In genomic region chr19:43478891-43479290, GRCm38 (mm10) we compare ENCODE assay signal across 9 mouse cellular contexts. TPM values are rescaled to one million over a fixed set of nuclear protein-coding genes. Genes with fewer than 3 reads are reported as not detected.
DNase-seq lines count a peak whose midpoint lies in the region; ATAC-seq lines count a peak whose summit lies in the region.
"Had no signal": no experiment of that assay in that cellular context is flagged by ENCODE, and none has a peak within 500 bp of the region (broad histone marks: within the 10 kb centered on the region; RNA-seq: fewer than 3 reads in every experiment).

No protein-coding gene starts in this region.

- no peak for ATAC-seq in hindbrain, embryonic 14.5 days (ENCODE audit: low FRiP score)
- no peak for ATAC-seq in hindbrain, embryonic 13.5 days (ENCODE audit: low FRiP score)
- no peak for ATAC-seq in neural tube, embryonic 11.5 days (ENCODE audit: insufficient read depth, low FRiP score, low TSS enrichment)

- H3K9ac ChIP-seq in hindbrain, embryonic 14.5 days, result no peak overlapping the region
- H3K9ac ChIP-seq in hindbrain, embryonic 13.5 days, result no peak overlapping the region
- H3K9ac ChIP-seq in neural tube, embryonic 11.5 days (ENCODE audit: low read length), result no peak overlapping the region

- peak; percentile 74 for DNase-seq in hindbrain, embryonic 14.5 days (ENCODE audit: low spot score)
- DNase-seq in Muller cell, postnatal 12 days (ENCODE audit: inconsistent ontology term), result peak; percentile 69
- DNase-seq in cerebellum, adult 9-10 months, result peak; percentile 93
- peak; percentile 17 to 23 for DNase-seq in gastrocnemius, adult 8-10 months (ENCODE audit: low spot score in 2 of 2)
- DNase-seq in layer of hippocampus, postnatal 36 days, result peak; percentile 54 to 55
- DNase-seq in neural tube, embryonic 11.5 days (ENCODE audit: low spot score), result peak; percentile 57
- DNase-seq in thymus, postnatal 14 days, result peak; percentile 79

- H3K4me1 ChIP-seq in hindbrain, embryonic 14.5 days (replicated peaks; ENCODE audit: control insufficient read depth, insufficient read depth, low read length), result no peaks in the 10 kb centered on the region
- H3K4me1 ChIP-seq in hindbrain, embryonic 13.5 days (replicated peaks), result peaks cover 7% of the 10 kb centered on the region; the same call in 1 of the 2 replicates
- H3K4me1 ChIP-seq in neural tube, embryonic 11.5 days (ENCODE audit: control insufficient read depth, insufficient read depth, low read length), result no peaks in the 10 kb centered on the region

- no peaks in the 10 kb centered on the region for H3K9me3 ChIP-seq in hindbrain, embryonic 14.5 days (ENCODE audit: control insufficient read depth, low read length)
- no peaks in the 10 kb centered on the region for H3K9me3 ChIP-seq in hindbrain, embryonic 13.5 days
- no peaks in the 10 kb centered on the region for H3K9me3 ChIP-seq in neural tube, embryonic 11.5 days (ENCODE audit: control insufficient read depth, low read length)

- H3K27ac ChIP-seq in hindbrain, embryonic 14.5 days, result no peak overlapping the region
- H3K27ac ChIP-seq in hindbrain, embryonic 13.5 days, result no peak overlapping the region
- H3K27ac ChIP-seq in neural tube, embryonic 11.5 days (ENCODE audit: low read depth, low read length), result no peak overlapping the region

- H3K36me3 ChIP-seq in hindbrain, embryonic 14.5 days (replicated peaks; ENCODE audit: control insufficient read depth, insufficient read depth), result no peaks in the 10 kb centered on the region
- no peaks in the 10 kb centered on the region for H3K36me3 ChIP-seq in hindbrain, embryonic 13.5 days
- H3K36me3 ChIP-seq in neural tube, embryonic 11.5 days (ENCODE audit: control insufficient read depth, insufficient read depth, low read length), result no peaks in the 10 kb centered on the region

- WGBS in hindbrain, embryonic 14.5 days, result 19% methylated on average over 5 of the region's 5 CpGs
- 25% methylated on average over 5 of the region's 5 CpGs for WGBS in hindbrain, embryonic 13.5 days
- 22% methylated on average over 5 of the region's 5 CpGs for WGBS in neural tube, embryonic 11.5 days

- H3K4me2 ChIP-seq in hindbrain, embryonic 14.5 days (replicated peaks), result no peak overlapping the region
- H3K4me2 ChIP-seq in hindbrain, embryonic 13.5 days, result no peak overlapping the region
- H3K4me2 ChIP-seq in neural tube, embryonic 11.5 days (ENCODE audit: low read depth), result no peak overlapping the region

- H3K4me3 ChIP-seq in hindbrain, embryonic 14.5 days (replicated peaks; ENCODE audit: low read length), result no peak overlapping the region
- no peak overlapping the region for H3K4me3 ChIP-seq in hindbrain, embryonic 13.5 days
- H3K4me3 ChIP-seq in neural tube, embryonic 11.5 days (ENCODE audit: low read depth, low read length), result no peak overlapping the region
- H3K4me3 ChIP-seq: erythroblast, embryonic 14.5 days had no signal

- H3K27me3 ChIP-seq in hindbrain, embryonic 14.5 days (ENCODE audit: control insufficient read depth, insufficient read depth, low read length), result no peaks in the 10 kb centered on the region
- no peaks in the 10 kb centered on the region for H3K27me3 ChIP-seq in hindbrain, embryonic 13.5 days
- H3K27me3 ChIP-seq in neural tube, embryonic 11.5 days (ENCODE audit: control insufficient read depth, insufficient read depth, low read length), result no peaks in the 10 kb centered on the region

RNA-seq across cellular contexts. Expression of gene Cnnm1, which starts 38.7 kb away (rescaled TPM):
- 4.4 and 4.5 TPM in 2 replicates for polyA plus RNA-seq in hindbrain, embryonic 14.5 days (2014; fragmentation: Nextera tagmentation; extraction: Ambion mirVana)
- polyA plus RNA-seq in hindbrain, embryonic 13.5 days (2015; fragmentation: Nextera tagmentation; extraction: Ambion mirVana), result 1.1 and 1.8 TPM in 2 replicates
- total RNA-seq in gastrocnemius, adult 8-10 months (2022), result under 1 TPM in 3 of 4 experiments, not detected in 1; 0.07 to 0.11 (median 0.08) TPM
- 100 to 1,000 TPM; 106 to 110 TPM for total RNA-seq in layer of hippocampus, postnatal 36 days (2021)
- 0.29 and 0.31 TPM in 2 replicates for polyA plus RNA-seq in neural tube, embryonic 11.5 days (2014; fragmentation: Nextera tagmentation; extraction: Ambion mirVana)
- polyA plus RNA-seq: erythroblast, embryonic 14.5 days had no signal

RNA-seq across cellular contexts. Expression of gene Got1, which starts 45.5 kb away (rescaled TPM):
- 81.7 and 91.6 TPM in 2 replicates for polyA plus RNA-seq in hindbrain, embryonic 14.5 days (2014; fragmentation: Nextera tagmentation; extraction: Ambion mirVana)
- polyA plus RNA-seq in hindbrain, embryonic 13.5 days (2015; fragmentation: Nextera tagmentation; extraction: Ambion mirVana), result 75.4 and 75.8 TPM in 2 replicates
- total RNA-seq in gastrocnemius, adult 8-10 months (2022), result 100 to 1,000 TPM; 284 to 461 (median 369) TPM
- total RNA-seq in layer of hippocampus, postnatal 36 days (2021), result 100 to 1,000 TPM; 308 to 355 TPM
- polyA plus RNA-seq in neural tube, embryonic 11.5 days (2014; fragmentation: Nextera tagmentation; extraction: Ambion mirVana), result 49.5 and 57.7 TPM in 2 replicates

Comparison
In these comparisons a context has a peak if more than half of its experiments do, and no peak if none do; other contexts are left out.
1. DNase-seq: peak in every context shown above with its lines; median percentile 93 in cerebellum, adult 9-10 months; 79 in thymus, postnatal 14 days; 74 in hindbrain, embryonic 14.5 days; 69 in Muller cell, postnatal 12 days; 57 in neural tube, embryonic 11.5 days; 54 in layer of hippocampus, postnatal 36 days; 20 in gastrocnemius, adult 8-10 months.